Mouse (Mus musculus) erythroblast, embryonic 14.5 days (primary cell): ENCODE measurements around the gene Htt.

ENCODE experiments used
- GATA1 ChIP-seq: IDR thresholded peaks from 2 replicates; pipeline ENCODE4 v1.6.1; 2012; ENCODE audit warnings: low read length, inconsistent platforms, mixed read lengths
- TAL1 ChIP-seq: IDR thresholded peaks from 3 replicates; pipeline ENCODE4 v1.6.1; 2012; ENCODE audit warnings: low read length, inconsistent platforms, mixed read lengths

DNA sequence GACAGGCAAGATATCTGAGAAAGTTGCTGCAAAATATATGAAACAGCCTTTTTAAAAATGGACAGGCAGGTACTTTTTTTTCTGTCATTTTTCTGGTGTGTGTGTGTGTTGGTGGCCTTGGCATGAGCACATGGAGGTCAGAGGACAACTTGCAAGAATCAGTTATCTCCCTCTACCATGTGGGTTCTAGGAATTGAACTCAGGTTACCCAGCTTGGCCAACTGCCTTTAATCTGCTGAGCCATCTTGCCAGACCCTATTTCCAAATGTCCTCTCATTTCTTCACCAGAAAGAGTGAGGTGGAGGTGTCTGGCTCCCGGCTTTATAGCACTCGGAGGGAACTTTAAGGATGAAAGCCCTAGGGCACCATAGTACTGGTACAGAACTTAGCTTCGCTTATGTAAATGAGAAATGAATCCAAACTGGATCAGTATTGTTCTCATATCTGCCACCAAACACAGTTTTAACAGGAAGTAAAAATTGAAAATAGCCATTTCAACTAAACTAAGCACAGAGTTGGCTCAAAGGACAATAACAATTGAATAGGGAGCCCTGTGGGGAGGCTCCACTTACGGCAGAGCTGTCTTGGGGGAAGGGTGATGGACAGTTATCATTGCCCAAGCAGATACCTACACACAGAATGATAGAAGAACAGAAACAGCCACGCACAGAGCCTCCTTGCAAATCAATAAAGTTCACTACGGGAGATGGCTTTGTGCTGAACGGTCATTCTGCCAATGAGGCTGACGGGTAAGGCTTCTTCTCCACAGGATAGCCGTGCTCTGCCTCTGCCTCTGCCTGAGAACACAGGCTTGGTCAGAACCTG is 168.8 kb downstream of the Htt start:
- TF ChIP-seq TAL1 (peak; percentile 70), GATA1 (peak; percentile 64)
